Mouse (Mus musculus) testis, adult 2 months (tissue): ENCODE results near the gene Fmnl1.

ENCODE experiments used
- CTCF ChIP-seq: fragments of 200-500 bp; IDR thresholded peaks from 2 replicates; pipeline ENCODE4 v1.5.1; 2012; ENCODE audit warnings: low read depth, mild to moderate bottlenecking, inconsistent platforms, low read length, moderate library complexity; ENCODE audit not compliant: control insufficient read depth, insufficient read depth, insufficient replicate concordance
- POLR2A ChIP-seq: fragments of 200-500 bp; IDR thresholded peaks from 2 replicates; pipeline ENCODE4 v1.6.1; 2012; ENCODE audit warnings: low read depth, mild to moderate bottlenecking, inconsistent platforms, low read length, moderate library complexity; ENCODE audit not compliant: control insufficient read depth

- TF ChIP-seq CTCF: no peak
- no peak for TF ChIP-seq POLR2A
Observed at GRCm38 (mm10) chr11:103219995-103220394, 49.1 kb downstream of the Fmnl1 start.
